Mouse (Mus musculus) stomach, embryonic 16.5 days (tissue): ENCODE results near the gene Asphd1. TPM values are rescaled to one million over a fixed set of nuclear protein-coding genes. Genes with fewer than 3 reads are reported as not detected.
A peak's percentile ranks its signal among the peaks of the same experiment; 100 is the strongest.
"Not testable (repeated sequence)": the region's sequence is repeated elsewhere in the genome, so short reads cannot be mapped to it uniquely, and the experiment has no call there.

Source experiments
- ATAC-seq: fragments of 200-750 bp; cut with Nextera tagmentation; 2 replicates; pipeline ENCODE4 v1.8.0; 2017; ENCODE audit warnings: moderate number of reproducible peaks, moderate TSS enrichment; ENCODE audit not compliant: insufficient read depth, low FRiP score
- H3K27ac ChIP-seq: fragments of 300-500 bp; sonication (generic); 2 replicates; pipeline ENCODE4 v1.5.1; 2014; ENCODE audit warnings: low read length
- H3K27me3 ChIP-seq: fragments of 300-500 bp; sonication (generic); 2 replicates; pipeline ENCODE4 v1.6.1; 2014; ENCODE audit warnings: low read length, control low read depth, mixed read lengths; ENCODE audit not compliant: control insufficient read depth, insufficient read depth
- H3K36me3 ChIP-seq: fragments of 300-500 bp; sonication (generic); 2 replicates; pipeline ENCODE4 v1.6.1; 2014; ENCODE audit warnings: low read length; ENCODE audit not compliant: control insufficient read depth, insufficient read depth
- H3K4me1 ChIP-seq: fragments of 300-500 bp; sonication (generic); 2 replicates; pipeline ENCODE4 v1.6.1; 2014; ENCODE audit warnings: low read length, control low read depth, mixed read lengths; ENCODE audit not compliant: control insufficient read depth, insufficient read depth
- H3K4me2 ChIP-seq: fragments of 300-500 bp; sonication (generic); 2 replicates; pipeline ENCODE4 v1.6.1; 2014; ENCODE audit warnings: low read depth, low read length, mixed read lengths
- H3K4me3 ChIP-seq: fragments of 300-500 bp; sonication (generic); replicated peaks from 2 replicates; pipeline ENCODE4 v1.5.1; 2014; ENCODE audit warnings: mild to moderate bottlenecking, low read length
- H3K9ac ChIP-seq: fragments of 300-500 bp; sonication (generic); 2 replicates; pipeline ENCODE4 v1.6.1; 2014; ENCODE audit warnings: low read length
- H3K9me3 ChIP-seq: fragments of 300-500 bp; sonication (generic); replicated peaks from 2 replicates; pipeline ENCODE4 v1.6.1; 2016; ENCODE audit warnings: low read length, control low read depth; ENCODE audit not compliant: control insufficient read depth
- WGBS: fragments of 180-500 bp; shearing (Covaris S2); extraction: QIAGEN DNeasy Blood & Tissue Kit; methylation state at CpG from one replicate; pipeline ENCODE4 v1.1.7; 2014; 5-methylcytosine and 5-hydroxymethylcytosine counted together
- polyA plus RNA-seq: library from polyadenylated mRNA; unstranded; fragments of >200 nt; fragmentation: Nextera tagmentation; extraction: Ambion mirVana; gene quantifications from 2 replicates; pipeline ENCODE4 v1.2.1, GENCODE M21; 2015

Gene Asphd1
- polyA plus RNA-seq, 1 experiment from 2014 or later: 0.18 TPM

GRCm38 (mm10) chr7:126919973-126920372 is 29.4 kb downstream of the Asphd1 start:
- no peak overlapping the region for H3K4me2 ChIP-seq
- 67% methylated on average over 4 of the region's 4 CpGs for WGBS
- no peak overlapping the region for H3K9ac ChIP-seq
- H3K27ac ChIP-seq: no peak overlapping the region
- H3K27me3 ChIP-seq: no peaks in the 10 kb centered on the region
- H3K36me3 ChIP-seq: no peaks in the 10 kb centered on the region
- H3K4me3 ChIP-seq: no peak overlapping the region
- no peak for ATAC-seq
- peaks cover 11% of the 10 kb centered on the region for H3K4me1 ChIP-seq
- no peaks in the 10 kb centered on the region for H3K9me3 ChIP-seq

GRCm38 (mm10) chr7:126918356-126918755 is 31.0 kb downstream of the Asphd1 start:
- H3K27ac ChIP-seq, H3K36me3 ChIP-seq, H3K9me3 ChIP-seq, H3K4me3 ChIP-seq, H3K9ac ChIP-seq, H3K4me2 ChIP-seq, H3K27me3 ChIP-seq, ATAC-seq: not testable (repeated sequence)
- 18% methylated on average over 4 of the region's 4 CpGs for WGBS
- peaks cover 11% of the 10 kb centered on the region for H3K4me1 ChIP-seq

DNA sequence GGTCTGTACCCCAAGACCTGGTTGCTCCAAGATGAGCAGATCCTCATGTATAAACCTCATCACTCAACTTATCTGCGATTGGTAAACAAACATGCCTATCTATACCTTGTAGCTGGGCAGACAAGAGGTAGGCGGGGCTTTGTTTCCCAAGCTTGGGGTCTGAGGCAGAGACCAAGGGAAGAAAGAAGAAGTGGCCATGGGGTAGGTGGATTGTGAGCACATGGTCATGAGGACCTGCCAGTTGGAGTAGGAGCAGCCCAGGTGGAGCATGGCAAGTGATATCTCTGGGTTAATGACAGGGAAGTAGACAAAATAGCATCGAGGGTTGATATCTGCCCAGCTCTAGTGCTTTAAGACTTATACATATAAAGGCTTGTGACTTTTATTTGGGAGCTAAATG is 34.5 kb downstream of the Asphd1 start:
- Histone ChIP-seq H3K27ac (no peak overlapping the region), H3K36me3 (no peaks in the 10 kb centered on the region), H3K9me3 (no peaks in the 10 kb centered on the region), H3K4me1 (no peaks in the 10 kb centered on the region), H3K9ac (no peak overlapping the region), H3K27me3 (no peaks in the 10 kb centered on the region), H3K4me3 (no peak overlapping the region), H3K4me2 (no peak overlapping the region)
- 72% methylated on average over 3 of the region's 3 CpGs for WGBS
- ATAC-seq: no peak

DNA sequence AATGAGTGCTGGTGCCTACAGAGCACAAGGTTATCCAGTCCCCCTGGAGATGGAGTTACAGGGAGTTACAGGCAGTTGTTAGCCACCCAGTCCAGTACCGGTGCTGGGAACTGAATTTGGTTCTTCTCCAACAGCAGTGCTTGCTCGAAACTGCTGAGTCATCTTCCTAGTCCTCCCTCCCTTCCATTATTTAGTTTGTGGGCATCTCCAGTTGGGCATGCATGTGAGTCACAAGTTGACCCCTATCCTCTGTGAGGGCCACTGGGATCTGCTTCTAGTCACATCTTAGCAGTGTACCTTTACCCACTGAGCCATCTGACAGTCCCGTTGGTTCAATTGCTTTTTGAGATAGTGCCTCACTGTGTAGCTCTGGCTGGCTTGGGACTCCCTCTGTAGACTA is 43.8 kb downstream of the Asphd1 start:
- WGBS: 66% methylated on average over 3 of the region's 3 CpGs

GRCm38 (mm10) chr7:126899781-126900180 is 49.6 kb downstream of the Asphd1 start:
- peaks cover 15% of the 10 kb centered on the region for H3K4me1 ChIP-seq
- not testable (repeated sequence) for H3K9ac ChIP-seq, ATAC-seq

More for the DNA sequence above, 43.8 kb downstream of the Asphd1 start:
- Histone ChIP-seq H3K9me3 (no peaks in the 10 kb centered on the region), H3K4me1 (no peaks in the 10 kb centered on the region), H3K27me3 (no peaks in the 10 kb centered on the region), H3K4me3 (no peak overlapping the region), H3K36me3 (no peaks in the 10 kb centered on the region), H3K9ac (no peak overlapping the region), H3K27ac (no peak overlapping the region), H3K4me2 (no peak overlapping the region)
- ATAC-seq: no peak

GRCm38 (mm10) chr7:126898102-126898990 is 51.0 kb downstream of the Asphd1 start:
- WGBS: 11% methylated on average over 37 of the region's 37 CpGs
- ATAC-seq: peak; percentile 98
- Histone ChIP-seq H3K4me3 (peak overlapping the region; percentile 69), H3K27me3 (no peaks in the 10 kb centered on the region), H3K9me3 (no peaks in the 10 kb centered on the region), H3K36me3 (no peaks in the 10 kb centered on the region), H3K4me2 (peak overlapping the region; percentile 82), H3K27ac (peak overlapping the region; percentile 78), H3K9ac (peak overlapping the region; percentile 86), H3K4me1 (peaks cover 15% of the 10 kb centered on the region)

More at GRCm38 (mm10) chr7:126899781-126900180, 49.6 kb downstream of the Asphd1 start:
- WGBS: 95% methylated on average over 7 of the region's 9 CpGs
- not testable (repeated sequence) for H3K36me3 ChIP-seq, H3K9me3 ChIP-seq, H3K4me3 ChIP-seq, H3K27ac ChIP-seq, H3K27me3 ChIP-seq, H3K4me2 ChIP-seq

DNA sequence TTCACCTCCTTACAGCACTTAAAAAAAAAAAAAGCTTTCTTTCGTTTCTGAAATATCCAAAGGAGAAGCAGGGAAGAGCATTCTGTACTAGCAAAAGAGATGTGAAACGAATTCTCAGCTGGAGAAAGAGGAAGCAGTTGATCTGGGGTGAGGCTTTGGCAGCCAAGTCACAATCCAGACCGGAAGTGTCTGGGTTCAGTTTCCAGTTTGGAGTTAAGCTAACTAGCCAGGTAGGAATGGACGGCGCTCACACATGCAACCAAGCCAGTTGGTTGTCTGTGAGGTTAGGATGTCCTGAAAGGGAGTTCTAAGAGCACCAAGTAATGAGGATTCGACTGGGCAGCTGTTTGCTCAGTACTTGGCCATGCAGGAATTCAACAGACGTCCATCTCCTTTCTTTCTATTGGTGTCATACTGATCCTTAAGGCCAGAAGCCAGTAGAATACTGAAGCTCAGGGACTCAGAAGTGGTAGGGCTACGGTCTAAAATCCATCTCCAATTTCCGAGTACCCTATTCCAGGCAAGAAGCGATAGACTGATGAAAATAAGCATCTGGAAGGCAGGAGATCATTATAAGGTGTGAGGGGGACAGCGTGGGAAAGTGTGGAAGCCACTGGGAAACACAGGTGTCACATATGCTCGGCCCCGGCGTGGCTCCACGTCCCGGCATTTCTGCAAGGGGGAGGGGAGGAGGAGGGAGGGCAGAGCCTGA is 51.8 kb downstream of the Asphd1 start:
- Histone ChIP-seq H3K27ac (peak overlapping the region; percentile 78), H3K4me1 (peaks cover 15% of the 10 kb centered on the region), H3K4me2 (peak overlapping the region; percentile 82), H3K9me3 (no peaks in the 10 kb centered on the region), H3K27me3 (no peaks in the 10 kb centered on the region), H3K4me3 (peak overlapping the region; percentile 69), H3K9ac (peak overlapping the region; percentile 86), H3K36me3 (no peaks in the 10 kb centered on the region)
- ATAC-seq: no peak
- 17% methylated on average over 16 of the region's 16 CpGs for WGBS

DNA sequence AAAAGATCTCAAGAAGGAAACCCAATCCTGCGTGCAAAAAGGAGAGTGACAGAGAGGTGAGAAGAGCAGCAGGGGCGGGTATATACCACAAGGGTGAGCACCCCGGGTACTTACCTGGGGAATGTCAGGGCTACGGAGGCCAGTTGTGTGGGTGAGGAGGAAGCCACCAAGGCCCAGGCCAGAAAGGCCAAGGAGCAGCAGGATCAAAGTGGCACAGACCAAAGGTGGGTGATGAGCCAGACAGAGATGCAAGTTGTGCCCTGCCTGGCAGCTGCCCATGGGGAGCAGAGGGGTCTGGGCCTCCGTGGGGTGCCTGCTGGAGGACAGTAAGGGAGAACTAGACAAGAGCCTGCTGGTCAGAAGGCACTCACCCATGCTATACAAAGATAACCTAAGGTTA is 52.5 kb downstream of the Asphd1 start:
- no peak for ATAC-seq
- Histone ChIP-seq H3K27ac (peak overlapping the region; percentile 34), H3K4me3 (no peak overlapping the region; the same call in 1 of the 2 replicates), H3K4me2 (peak overlapping the region; percentile 82), H3K36me3 (no peaks in the 10 kb centered on the region), H3K4me1 (peaks cover 15% of the 10 kb centered on the region), H3K27me3 (no peaks in the 10 kb centered on the region), H3K9ac (no peak overlapping the region), H3K9me3 (no peaks in the 10 kb centered on the region)
- 80% methylated on average over 5 of the region's 5 CpGs for WGBS
